Mouse (Mus musculus): ENCODE measurements around the gene Colca2. TPM values are rescaled to one million over a fixed set of nuclear protein-coding genes. Genes with fewer than 3 reads are reported as not detected.

The Colca2 gene
- 1 to 10 TPM in 1 of 4 experiments, under 1 TPM in 2, not detected in 1; 0.24 to 1.1 (median 0.46) TPM for total RNA-seq (2022)

- peak; percentile 68 for DNase-seq (ENCODE audit: low spot score in 2 of 2)
These were observed at the start of gene Colca2 for GRCm38 (mm10) chr9:51278500-51279381. Gene Colca2, minus strand, starts transcription at chr9:51278569.

- no peak for DNase-seq (ENCODE audit: low spot score in 2 of 2)
These were observed 49.2 kb upstream of the Colca2 start for GRCm38 (mm10) chr9:51327555-51327903.

GRCm38 (mm10) chr9:51326619-51327554, 48.5 kb upstream of the Colca2 start:
- no peak for DNase-seq (ENCODE audit: low spot score in 2 of 2)

- no peak for DNase-seq (ENCODE audit: low spot score in 2 of 2)
These were observed 46.2 kb upstream of the Colca2 start for GRCm38 (mm10) chr9:51324406-51325065.

- no peak for DNase-seq (ENCODE audit: low spot score in 2 of 2)
These were observed 41.7 kb upstream of the Colca2 start for GRCm38 (mm10) chr9:51320096-51320495.

GRCm38 (mm10) chr9:51318246-51318645, 39.9 kb upstream of the Colca2 start:
- no peak for DNase-seq (ENCODE audit: low spot score in 2 of 2)

GRCm38 (mm10) chr9:51317322-51317721, 39.0 kb upstream of the Colca2 start:
- no peak for DNase-seq (ENCODE audit: low spot score in 2 of 2)

GRCm38 (mm10) chr9:51315402-51316063, 37.2 kb upstream of the Colca2 start:
- DNase-seq (ENCODE audit: low spot score in 2 of 2): no peak

- DNase-seq (ENCODE audit: low spot score in 2 of 2): no peak
These were observed 34.4 kb upstream of the Colca2 start for GRCm38 (mm10) chr9:51312554-51313317.

GRCm38 (mm10) chr9:51310515-51310914, 32.1 kb upstream of the Colca2 start:
- DNase-seq (ENCODE audit: low spot score in 2 of 2): no peak

- no peak for DNase-seq (ENCODE audit: low spot score in 2 of 2)
These were observed 28.0 kb upstream of the Colca2 start for GRCm38 (mm10) chr9:51306351-51306750.

GRCm38 (mm10) chr9:51305146-51305545, 26.8 kb upstream of the Colca2 start:
- DNase-seq (ENCODE audit: low spot score in 2 of 2): no peak

GRCm38 (mm10) chr9:51303980-51304379, 25.6 kb upstream of the Colca2 start:
- no peak for DNase-seq (ENCODE audit: low spot score in 2 of 2)

- no peak for DNase-seq (ENCODE audit: low spot score in 2 of 2)
These were observed 15.2 kb upstream of the Colca2 start for GRCm38 (mm10) chr9:51293541-51293940.

GRCm38 (mm10) chr9:51292674-51293073, 14.3 kb upstream of the Colca2 start:
- DNase-seq (ENCODE audit: low spot score in 2 of 2): peak; percentile 51 to 52

- no peak for DNase-seq (ENCODE audit: low spot score in 2 of 2)
These were observed 12.6 kb upstream of the Colca2 start for GRCm38 (mm10) chr9:51290980-51291379.

- DNase-seq (ENCODE audit: low spot score in 2 of 2): no peak
These were observed 7.7 kb upstream of the Colca2 start for GRCm38 (mm10) chr9:51286079-51286478.

- no peak for DNase-seq (ENCODE audit: low spot score in 2 of 2)
These were observed 403 bp downstream of the Colca2 start for GRCm38 (mm10) chr9:51277834-51278498.

GRCm38 (mm10) chr9:51274678-51275077, 3.7 kb downstream of the Colca2 start:
- no peak for DNase-seq (ENCODE audit: low spot score in 2 of 2)
